Mouse (Mus musculus): ENCODE data around the gene Hoxb8.

- TF ChIP-seq HCFC1 (IDR thresholded peaks at IDR 0.05; ENCODE audit: borderline replicate concordance, insufficient read depth, low read length): no peak
- TF ChIP-seq MAFK (IDR thresholded peaks at IDR 0.05; ENCODE audit: insufficient read depth, low read depth, low read length): no peak
Measured at GRCm38 (mm10) chr11:96257141-96257540, 24.6 kb upstream of the Hoxb8 start.
